Mouse (Mus musculus): Measurements from ENCODE around the gene Rbm12.

GRCm38 (mm10) chr2:156067916-156068315 is 43.9 kb downstream of the Rbm12 start:
- TF ChIP-seq CTCF (conservative IDR thresholded peaks at IDR 0.05; ENCODE audit: insufficient read depth, insufficient read length, low read depth, low read length) (no peak), POLR2A (IDR thresholded peaks at IDR 0.05; ENCODE audit: low read depth, low read length) (no peak)
